Mouse (Mus musculus) liver, embryonic 16.5 days (tissue): Measurements from ENCODE around the gene Chrnb1. TPM values are rescaled to one million over a fixed set of nuclear protein-coding genes. Genes with fewer than 3 reads are reported as not detected.

ENCODE experiments used
- ATAC-seq: fragments of 200-750 bp; cut with Nextera tagmentation; 2 replicates; pipeline ENCODE4 v1.8.0; 2017; ENCODE audit warnings: low read depth, mild to moderate bottlenecking, moderate number of reproducible peaks, moderate library complexity
- H3K27ac ChIP-seq: fragments of 300-500 bp; sonication (generic); 2 replicates; pipeline ENCODE4 v1.5.1; 2014; ENCODE audit warnings: mild to moderate bottlenecking, low read length
- H3K27me3 ChIP-seq: fragments of 300-500 bp; sonication (generic); 2 replicates; pipeline ENCODE4 v1.6.1; 2014; ENCODE audit warnings: low read depth, low read length, mixed read lengths; ENCODE audit not compliant: control insufficient read depth, insufficient read depth
- H3K36me3 ChIP-seq: fragments of 300-500 bp; sonication (generic); 2 replicates; pipeline ENCODE4 v1.6.1; 2014; ENCODE audit warnings: mild to moderate bottlenecking; ENCODE audit not compliant: control insufficient read depth, insufficient read depth
- H3K4me1 ChIP-seq: fragments of 300-500 bp; sonication (generic); 2 replicates; pipeline ENCODE4 v1.6.1; 2014; ENCODE audit warnings: low read depth, low read length, mixed read lengths; ENCODE audit not compliant: control insufficient read depth
- H3K4me2 ChIP-seq: fragments of 300-500 bp; sonication (generic); 2 replicates; pipeline ENCODE4 v1.6.1; 2014; ENCODE audit warnings: low read depth, low read length, mixed read lengths
- H3K4me3 ChIP-seq: fragments of 300-500 bp; sonication (generic); 2 replicates; pipeline ENCODE4 v1.5.1; 2014; ENCODE audit warnings: low read depth, mild to moderate bottlenecking, low read length
- H3K9ac ChIP-seq: fragments of 300-500 bp; sonication (generic); 2 replicates; pipeline ENCODE4 v1.6.1; 2014; ENCODE audit warnings: low read depth, low read length
- H3K9me3 ChIP-seq: fragments of 300-500 bp; sonication (generic); replicated peaks from 2 replicates; pipeline ENCODE4 v1.6.1; 2016; ENCODE audit warnings: low read length; ENCODE audit not compliant: control insufficient read depth
- WGBS: fragments of 180-500 bp; shearing (Covaris S2); extraction: QIAGEN DNeasy Blood & Tissue Kit; methylation state at CpG from one replicate; pipeline ENCODE4 v1.1.7; 2014; ENCODE audit not compliant: insufficient replicate concordance; 5-methylcytosine and 5-hydroxymethylcytosine counted together
- polyA plus RNA-seq: library from polyadenylated mRNA; unstranded; fragments of >200 nt; fragmentation: Nextera tagmentation; extraction: Ambion mirVana; gene quantifications from 2 replicates; pipeline ENCODE4 v1.2.1, GENCODE M21; 2015

Gene Chrnb1
- polyA plus RNA-seq, 1 experiment from 2014 or later = 0.96 TPM

GRCm38 (mm10) chr11:69789431-69789830 lies 6.3 kb downstream of the Chrnb1 start:
- Histone ChIP-seq H3K27me3 (peaks cover 5% of the 10 kb centered on the region; the same call in 1 of the 2 replicates), H3K36me3 (no peaks in the 10 kb centered on the region), H3K4me2 (no peak overlapping the region), H3K9ac (no peak overlapping the region), H3K27ac (no peak overlapping the region), H3K9me3 (no peaks in the 10 kb centered on the region), H3K4me1 (peaks cover 8% of the 10 kb centered on the region), H3K4me3 (no peak overlapping the region)
- no peak; the same call in 1 of the 2 replicates for ATAC-seq
- WGBS = 52% methylated on average over 5 of the region's 5 CpGs

- H3K27ac ChIP-seq = no peak overlapping the region
- H3K4me3 ChIP-seq = no peak overlapping the region
- H3K36me3 ChIP-seq = no peaks in the 10 kb centered on the region
- ATAC-seq = no peak
- H3K27me3 ChIP-seq = peaks cover 1% of the 10 kb centered on the region; the same call in 1 of the 2 replicates
- H3K9ac ChIP-seq = no peak overlapping the region
- H3K4me2 ChIP-seq = no peak overlapping the region
- no peaks in the 10 kb centered on the region for H3K9me3 ChIP-seq
- 64% methylated on average over 5 of the region's 5 CpGs for WGBS
- H3K4me1 ChIP-seq = peaks cover 12% of the 10 kb centered on the region
Measured at GRCm38 (mm10) chr11:69787306-69787705, 8.4 kb downstream of the Chrnb1 start.

GRCm38 (mm10) chr11:69784793-69785272 lies 10.9 kb downstream of the Chrnb1 start:
- H3K9ac ChIP-seq = peak overlapping the region; percentile 27; the same call in 1 of the 2 replicates
- 14% methylated on average over 15 of the region's 15 CpGs for WGBS
- peak; percentile 81 for ATAC-seq
- peaks cover 6% of the 10 kb centered on the region for H3K27me3 ChIP-seq
- H3K4me2 ChIP-seq = peak overlapping the region; percentile 68
- peak overlapping the region; percentile 50 for H3K4me3 ChIP-seq
- H3K4me1 ChIP-seq = peaks cover 12% of the 10 kb centered on the region
- H3K36me3 ChIP-seq = no peaks in the 10 kb centered on the region
- no peak overlapping the region for H3K27ac ChIP-seq
- no peaks in the 10 kb centered on the region for H3K9me3 ChIP-seq

GRCm38 (mm10) chr11:69781828-69782227 lies 13.9 kb downstream of the Chrnb1 start:
- Histone ChIP-seq H3K27me3 (peaks cover 13% of the 10 kb centered on the region), H3K4me3 (no peak overlapping the region), H3K4me2 (no peak overlapping the region), H3K9me3 (no peaks in the 10 kb centered on the region), H3K9ac (no peak overlapping the region), H3K36me3 (no peaks in the 10 kb centered on the region), H3K4me1 (peaks cover 12% of the 10 kb centered on the region), H3K27ac (no peak overlapping the region)
- WGBS = 45% methylated on average over 4 of the region's 4 CpGs
- ATAC-seq = no peak

- WGBS = 61% methylated on average over 7 of the region's 7 CpGs
- Histone ChIP-seq H3K4me2 (no peak overlapping the region), H3K36me3 (no peaks in the 10 kb centered on the region), H3K9ac (no peak overlapping the region), H3K27ac (no peak overlapping the region), H3K4me1 (no peaks in the 10 kb centered on the region; the same call in 1 of the 2 replicates), H3K4me3 (no peak overlapping the region), H3K27me3 (peaks cover 13% of the 10 kb centered on the region), H3K9me3 (no peaks in the 10 kb centered on the region)
- no peak for ATAC-seq
Measured at GRCm38 (mm10) chr11:69778985-69779384, 16.8 kb downstream of the Chrnb1 start.

- ATAC-seq = no peak
- no peak overlapping the region for H3K4me2 ChIP-seq
- H3K4me1 ChIP-seq = no peaks in the 10 kb centered on the region
- WGBS = 52% methylated on average over 23 of the region's 23 CpGs
- H3K36me3 ChIP-seq = no peaks in the 10 kb centered on the region
- H3K9ac ChIP-seq = no peak overlapping the region
- peaks cover 13% of the 10 kb centered on the region for H3K27me3 ChIP-seq
- H3K27ac ChIP-seq = no peak overlapping the region
- no peaks in the 10 kb centered on the region for H3K9me3 ChIP-seq
- H3K4me3 ChIP-seq = no peak overlapping the region
Measured at GRCm38 (mm10) chr11:69778258-69778982, 17.3 kb downstream of the Chrnb1 start.

- peaks cover 13% of the 10 kb centered on the region for H3K27me3 ChIP-seq
- H3K36me3 ChIP-seq = no peaks in the 10 kb centered on the region
- H3K27ac ChIP-seq = no peak overlapping the region
- no peak for ATAC-seq
- no peaks in the 10 kb centered on the region for H3K9me3 ChIP-seq
- H3K4me3 ChIP-seq = no peak overlapping the region
- no peak overlapping the region for H3K9ac ChIP-seq
- 51% methylated on average over 26 of the region's 26 CpGs for WGBS
- no peak overlapping the region for H3K4me2 ChIP-seq
- H3K4me1 ChIP-seq = no peaks in the 10 kb centered on the region
Measured at GRCm38 (mm10) chr11:69777504-69778257, 18.1 kb downstream of the Chrnb1 start.

GRCm38 (mm10) chr11:69776488-69776887 lies 19.3 kb downstream of the Chrnb1 start:
- H3K4me1 ChIP-seq = no peaks in the 10 kb centered on the region
- H3K27me3 ChIP-seq = peaks cover 10% of the 10 kb centered on the region
- no peak overlapping the region for H3K9ac ChIP-seq
- no peak for ATAC-seq
- no peaks in the 10 kb centered on the region for H3K36me3 ChIP-seq
- H3K9me3 ChIP-seq = no peaks in the 10 kb centered on the region
- H3K4me3 ChIP-seq = no peak overlapping the region
- WGBS = 75% methylated on average over 19 of the region's 20 CpGs
- no peak overlapping the region for H3K27ac ChIP-seq
- no peak overlapping the region for H3K4me2 ChIP-seq

GRCm38 (mm10) chr11:69775716-69776115 lies 20.0 kb downstream of the Chrnb1 start:
- Histone ChIP-seq H3K27ac (no peak overlapping the region), H3K4me1 (no peaks in the 10 kb centered on the region), H3K4me3 (no peak overlapping the region), H3K9ac (no peak overlapping the region), H3K4me2 (no peak overlapping the region), H3K9me3 (no peaks in the 10 kb centered on the region), H3K36me3 (no peaks in the 10 kb centered on the region), H3K27me3 (peaks cover 8% of the 10 kb centered on the region)
- 67% methylated on average over 10 of the region's 10 CpGs for WGBS
- ATAC-seq = no peak
